Comparison of ENCODE assay signal across 22 mouse cellular contexts in the genomic region with DNA sequence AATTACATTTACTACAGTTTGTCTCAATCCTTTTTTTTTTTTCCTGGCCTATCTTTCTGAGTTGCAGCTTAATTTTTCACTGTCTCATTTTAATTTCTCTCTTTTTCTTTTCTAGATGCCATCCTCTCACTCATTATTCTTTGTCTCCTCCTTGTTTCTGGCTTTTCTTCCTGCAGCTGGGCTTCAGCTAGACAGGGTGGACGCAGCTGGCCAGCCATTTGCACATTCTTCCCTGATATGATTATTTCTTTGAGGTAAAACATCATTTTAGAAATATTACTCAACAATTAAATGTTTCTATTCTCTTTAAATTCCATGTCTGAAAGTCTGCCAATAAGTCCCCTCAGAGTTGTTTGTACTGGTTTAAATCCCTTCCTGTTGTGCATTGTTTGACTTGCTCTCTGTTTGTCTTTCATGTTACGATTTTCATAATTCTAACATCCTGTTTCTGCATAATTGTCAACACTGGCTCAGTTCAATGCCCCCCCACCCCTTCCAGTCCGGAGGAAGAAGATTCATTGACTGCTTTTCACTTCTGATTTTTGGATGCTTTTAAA.
DNase-seq lines count a peak whose midpoint lies in the region; ATAC-seq and TF ChIP-seq lines count a peak whose summit lies in the region.
"Had no signal": no experiment of that assay in that cellular context is flagged by ENCODE, and none has a peak within 500 bp of the region (broad histone marks: within the 10 kb centered on the region; RNA-seq: fewer than 3 reads in every experiment).

No protein-coding gene starts in this region.

- H3K27me3 ChIP-seq in forebrain, embryonic 14.5 days (replicated peaks; ENCODE audit: control insufficient read depth, insufficient read depth, low read length), result no peaks in the 10 kb centered on the region
- no peaks in the 10 kb centered on the region for H3K27me3 ChIP-seq in forebrain, embryonic 10.5 days (ENCODE audit: poor library complexity, severe bottlenecking)
- no peaks in the 10 kb centered on the region for H3K27me3 ChIP-seq in lung, embryonic 16.5 days (ENCODE audit: control insufficient read depth, insufficient read depth, low read depth, low read length)
- H3K27me3 ChIP-seq: embryonic facial prominence, embryonic 13.5 days; forebrain, embryonic 12.5 days; heart, embryonic 13.5 days; hindbrain, embryonic 13.5 days; Patski had no signal

- no peak overlapping the region for H3K4me3 ChIP-seq in forebrain, embryonic 14.5 days (ENCODE audit: low read depth, low read length)
- no peak overlapping the region for H3K4me3 ChIP-seq in forebrain, embryonic 10.5 days
- H3K4me3 ChIP-seq in lung, embryonic 16.5 days (ENCODE audit: low read length), result no peak overlapping the region
- H3K4me3 ChIP-seq in lung, adult 2 months (replicated peaks; ENCODE audit: extremely low read depth, low read depth, low read length), result no peak overlapping the region
- no peak overlapping the region for H3K4me3 ChIP-seq in embryonic fibroblast, embryonic 13.5 days (ENCODE audit: insufficient read depth, low read length)
- H3K4me3 ChIP-seq: embryonic facial prominence, embryonic 13.5 days; erythroblast, embryonic 14.5 days; forebrain, embryonic 12.5 days; heart, embryonic 13.5 days; hindbrain, embryonic 13.5 days had no signal

- WGBS in forebrain, embryonic 14.5 days, result 79% methylated on average over 3 of the region's 3 CpGs
- WGBS in forebrain, embryonic 10.5 days, result 94% methylated on average over 3 of the region's 3 CpGs
- 25% methylated on average over 3 of the region's 3 CpGs for WGBS in lung, embryonic 16.5 days
- WGBS in lung, adult 2 months, result 24% methylated on average over 3 of the region's 3 CpGs

- DNase-seq in forebrain, embryonic 14.5 days (ENCODE audit: low spot score), result peak; percentile 7
- DNase-seq in forebrain, embryonic 10.5 days (ENCODE audit: extremely low spot score, low spot score), result no peak
- peak; percentile 24 for DNase-seq in kidney, postnatal 10 days
- no peak for DNase-seq in kidney, postnatal 14 days
- DNase-seq in lung, adult 2 months, result no peak
- DNase-seq in retina, embryonic 14.5 days (ENCODE audit: low spot score), result no peak
- DNase-seq: adrenal gland, postnatal 14 days; cerebellum, adult 11-12 months; cerebellum, adult 9-10 months; cerebellum, postnatal 25 days; forebrain, postnatal 0 days; gastrocnemius, postnatal 14 days had no signal

- no peak for TF ChIP-seq CTCF in lung, adult 2 months (IDR thresholded peaks at IDR 0.05; ENCODE audit: insufficient read depth, low read length)
- no peak for TF ChIP-seq CTCF in embryonic fibroblast, embryonic 13.5 days (IDR thresholded peaks at IDR 0.05; ENCODE audit: borderline replicate concordance, insufficient read depth, low read length)

- H3K9me3 ChIP-seq in forebrain, embryonic 14.5 days (replicated peaks; ENCODE audit: control insufficient read depth, low read length), result no peaks in the 10 kb centered on the region
- H3K9me3 ChIP-seq in forebrain, embryonic 10.5 days, result no peaks in the 10 kb centered on the region
- H3K9me3 ChIP-seq in lung, embryonic 16.5 days (ENCODE audit: control insufficient read depth, low read length), result no peaks in the 10 kb centered on the region
- H3K9me3 ChIP-seq: embryonic facial prominence, embryonic 13.5 days; forebrain, embryonic 12.5 days; heart, embryonic 13.5 days; hindbrain, embryonic 13.5 days had no signal

- no peak overlapping the region for H3K9ac ChIP-seq in forebrain, embryonic 14.5 days (ENCODE audit: low read length)
- no peak overlapping the region for H3K9ac ChIP-seq in lung, embryonic 16.5 days (ENCODE audit: low read length)
- H3K9ac ChIP-seq: embryonic facial prominence, embryonic 13.5 days; forebrain, embryonic 12.5 days; forebrain, postnatal 0 days; heart, embryonic 13.5 days; hindbrain, embryonic 13.5 days had no signal

- H3K4me2 ChIP-seq in forebrain, embryonic 14.5 days (ENCODE audit: low read length), result no peak overlapping the region
- H3K4me2 ChIP-seq in lung, embryonic 16.5 days (ENCODE audit: low read depth, low read length), result no peak overlapping the region
- H3K4me2 ChIP-seq: embryonic facial prominence, embryonic 13.5 days; forebrain, embryonic 12.5 days; heart, embryonic 13.5 days; hindbrain, embryonic 13.5 days had no signal

- no peak for ATAC-seq in forebrain, embryonic 14.5 days
- peak; percentile 75 for ATAC-seq in lung, embryonic 16.5 days (ENCODE audit: low read depth)
- ATAC-seq: activated CD4-positive, CD25-positive, alpha-beta regulatory T cell, adult 4 months; forebrain, postnatal 0 days; hindbrain, postnatal 0 days; Patski had no signal

- no peak overlapping the region for H3K27ac ChIP-seq in forebrain, embryonic 14.5 days (ENCODE audit: low read depth, low read length)
- no peak overlapping the region for H3K27ac ChIP-seq in forebrain, embryonic 10.5 days
- no peak overlapping the region for H3K27ac ChIP-seq in lung, embryonic 16.5 days (ENCODE audit: low read length)
- H3K27ac ChIP-seq in embryonic fibroblast, embryonic 13.5 days (ENCODE audit: insufficient read depth, low read length), result peak overlapping the region; percentile 34; the same call in 1 of the 2 replicates
- H3K27ac ChIP-seq: embryonic facial prominence, embryonic 13.5 days; forebrain, embryonic 12.5 days; heart, embryonic 13.5 days; hindbrain, embryonic 13.5 days; hindbrain, postnatal 0 days had no signal

- TF ChIP-seq POLR2A in lung, adult 2 months (IDR thresholded peaks at IDR 0.05; ENCODE audit: borderline replicate concordance, extremely low read depth, low read depth, low read length), result no peak
- TF ChIP-seq POLR2A in embryonic fibroblast, embryonic 13.5 days (IDR thresholded peaks at IDR 0.05; ENCODE audit: low read depth, low read length), result no peak

- no peaks in the 10 kb centered on the region for H3K4me1 ChIP-seq in forebrain, embryonic 14.5 days (ENCODE audit: control insufficient read depth, insufficient read depth, low read length)
- no peaks in the 10 kb centered on the region for H3K4me1 ChIP-seq in forebrain, embryonic 10.5 days
- no peaks in the 10 kb centered on the region for H3K4me1 ChIP-seq in lung, embryonic 16.5 days (replicated peaks; ENCODE audit: control insufficient read depth, insufficient read depth, low read length)
- no peaks in the 10 kb centered on the region for H3K4me1 ChIP-seq in lung, adult 2 months (ENCODE audit: control insufficient read depth, insufficient read depth, low read length)
- H3K4me1 ChIP-seq in embryonic fibroblast, embryonic 13.5 days (ENCODE audit: control insufficient read depth, insufficient read depth, low read length), result no peaks in the 10 kb centered on the region
- H3K4me1 ChIP-seq: embryonic facial prominence, embryonic 13.5 days; forebrain, embryonic 12.5 days; heart, embryonic 13.5 days; hindbrain, embryonic 13.5 days had no signal

- H3K36me3 ChIP-seq in forebrain, embryonic 14.5 days (ENCODE audit: control insufficient read depth, insufficient read depth, low read length), result no peaks in the 10 kb centered on the region
- no peaks in the 10 kb centered on the region for H3K36me3 ChIP-seq in forebrain, embryonic 10.5 days (replicated peaks)
- no peaks in the 10 kb centered on the region for H3K36me3 ChIP-seq in lung, embryonic 16.5 days (ENCODE audit: control insufficient read depth, insufficient read depth, low read length)
- H3K36me3 ChIP-seq: embryonic facial prominence, embryonic 13.5 days; forebrain, embryonic 12.5 days; heart, embryonic 13.5 days; hindbrain, embryonic 13.5 days had no signal

Comparison
In these comparisons a context has a peak if more than half of its experiments do, and no peak if none do; other contexts are left out.
1. DNase-seq: peak in forebrain, embryonic 14.5 days (single experiment) and kidney, postnatal 10 days (single experiment); none in forebrain, embryonic 10.5 days (single experiment), kidney, postnatal 14 days (single experiment), lung, adult 2 months (single experiment) and retina, embryonic 14.5 days (single experiment).